Mouse (Mus musculus) embryonic facial prominence, embryonic 12.5 days (tissue): ENCODE results near the gene Dph2. TPM values are rescaled to one million over a fixed set of nuclear protein-coding genes. Genes with fewer than 3 reads are reported as not detected.

Source experiments
- polyA plus RNA-seq: library from polyadenylated mRNA; unstranded; fragments of >200 nt; fragmentation: Nextera tagmentation; extraction: Ambion mirVana; gene quantifications from 2 replicates; pipeline ENCODE4 v1.2.1, GENCODE M21; 2016

The Dph2 gene
- polyA plus RNA-seq, 1 experiment from 2014 or later: 21.0 TPM

Other genes starting within 250 kb of the Dph2 start
- gene Dmap1, start 209.8 kb downstream of the Dph2 start, polyA plus RNA-seq: 81.0 and 82.6 TPM in 2 replicates
- gene Gm12845, start 167.6 kb downstream of the Dph2 start, polyA plus RNA-seq: not detected in 2 replicates
- not detected in 2 replicates for gene Klf17, start 126.4 kb downstream of the Dph2 start, polyA plus RNA-seq
- 14.3 and 16.0 TPM in 2 replicates for gene Slc6a9, start 57.5 kb downstream of the Dph2 start, polyA plus RNA-seq
- 1.8 and 2.3 TPM in 2 replicates for gene Ccdc24, start 19.5 kb downstream of the Dph2 start, polyA plus RNA-seq
- gene B4galt2, start 8.5 kb downstream of the Dph2 start, polyA plus RNA-seq: 42.8 and 43.1 TPM in 2 replicates
- 181 and 194 TPM in 2 replicates for gene Atp6v0b, start 4.7 kb downstream of the Dph2 start, polyA plus RNA-seq
- gene Ipo13, start 23.0 kb upstream of the Dph2 start, polyA plus RNA-seq: 50.3 and 52.6 TPM in 2 replicates
- 2.4 and 3.4 TPM in 2 replicates for gene Artn, start 37.7 kb upstream of the Dph2 start, polyA plus RNA-seq
- gene St3gal3, start 242.9 kb upstream of the Dph2 start, polyA plus RNA-seq: 10.8 and 12.0 TPM in 2 replicates